Mouse (Mus musculus) kidney, postnatal 0 days (tissue): ENCODE results near the gene Krt84. TPM values are rescaled to one million over a fixed set of nuclear protein-coding genes. Genes with fewer than 3 reads are reported as not detected.

Experiments
- ATAC-seq: fragments of 200-750 bp; cut with Nextera tagmentation; replicated peaks from 2 replicates; pipeline ENCODE4 v1.8.0; 2017; ENCODE audit warnings: low read depth, moderate number of reproducible peaks, moderate TSS enrichment, moderate library complexity; ENCODE audit not compliant: low FRiP score
- DNase-seq: peaks from one replicate; pipeline ENCODE4 v3.0.0-alpha.2; 2016; ENCODE audit warnings: low spot score
- H3K27ac ChIP-seq: fragments of 300-500 bp; sonication (generic); 2 replicates; pipeline ENCODE4 v1.5.1; 2014; ENCODE audit warnings: mild to moderate bottlenecking
- H3K27me3 ChIP-seq: fragments of 300-500 bp; sonication (generic); 2 replicates; pipeline ENCODE4 v1.6.1; 2014; ENCODE audit warnings: low read length, mixed read lengths; ENCODE audit not compliant: insufficient read depth
- H3K36me3 ChIP-seq: fragments of 300-500 bp; sonication (generic); 2 replicates; pipeline ENCODE4 v1.6.1; 2014; ENCODE audit warnings: low read length, mixed read lengths; ENCODE audit not compliant: insufficient read depth
- H3K4me1 ChIP-seq: fragments of 300-500 bp; sonication (generic); replicated peaks from 2 replicates; pipeline ENCODE4 v1.6.1; 2014; ENCODE audit warnings: antibody characterized with exemption, low read length, mixed read lengths; ENCODE audit not compliant: insufficient read depth
- H3K4me2 ChIP-seq: fragments of 300-500 bp; sonication (generic); 2 replicates; pipeline ENCODE4 v1.6.1; 2014; ENCODE audit warnings: mild to moderate bottlenecking, low read length, moderate library complexity, mixed read lengths
- H3K4me3 ChIP-seq: fragments of 300-500 bp; sonication (generic); replicated peaks from 2 replicates; pipeline ENCODE4 v1.5.1; 2014; ENCODE audit warnings: low read depth, low read length
- H3K9ac ChIP-seq: fragments of 300-500 bp; sonication (generic); 2 replicates; pipeline ENCODE4 v1.6.1; 2014; ENCODE audit warnings: low read depth, low read length
- H3K9me3 ChIP-seq: fragments of 300-500 bp; sonication (generic); replicated peaks from 2 replicates; pipeline ENCODE4 v1.6.1; 2016; ENCODE audit warnings: low read length, inconsistent platforms, mixed read lengths
- CTCF ChIP-seq: IDR thresholded peaks from 2 replicates; pipeline ENCODE4 v1.5.1; 2016; ENCODE audit warnings: antibody characterized with exemption, low read depth, mild to moderate bottlenecking, moderate library complexity
- WGBS: fragments of 180-500 bp; shearing (Covaris S2); extraction: QIAGEN DNeasy Blood & Tissue Kit; methylation state at CpG from one replicate; pipeline ENCODE4 v1.1.7; 2014; 5-methylcytosine and 5-hydroxymethylcytosine counted together
- polyA plus RNA-seq: library from polyadenylated mRNA; unstranded; fragments of >200 nt; fragmentation: Nextera tagmentation; extraction: Ambion mirVana; gene quantifications from 2 replicates; pipeline ENCODE4 v1.2.1, GENCODE M21; 2015

The Krt84 gene
- polyA plus RNA-seq, 1 experiment from 2014 or later, result not detected

GRCm38 (mm10) chr15:101508247-101508646, 24.4 kb downstream of the Krt84 start:
- Histone ChIP-seq H3K9ac (no peak overlapping the region), H3K4me1 (no peaks in the 10 kb centered on the region; the same call in 1 of the 2 replicates), H3K9me3 (no peaks in the 10 kb centered on the region), H3K36me3 (no peaks in the 10 kb centered on the region), H3K4me3 (no peak overlapping the region), H3K4me2 (no peak overlapping the region), H3K27ac (no peak overlapping the region), H3K27me3 (no peaks in the 10 kb centered on the region)
- ATAC-seq (no peak), DNase-seq (peak; percentile 46)
- TF ChIP-seq CTCF, result no peak
- WGBS, result 29% methylated on average over 9 of the region's 9 CpGs

- ATAC-seq (no peak), DNase-seq (peak; percentile 23)
- Histone ChIP-seq H3K9ac (no peak overlapping the region), H3K4me2 (no peak overlapping the region), H3K9me3 (no peaks in the 10 kb centered on the region), H3K27me3 (no peaks in the 10 kb centered on the region), H3K27ac (no peak overlapping the region), H3K4me1 (no peaks in the 10 kb centered on the region; the same call in 1 of the 2 replicates), H3K4me3 (no peak overlapping the region), H3K36me3 (no peaks in the 10 kb centered on the region)
- no peak for TF ChIP-seq CTCF
- 23% methylated on average over 14 of the region's 14 CpGs for WGBS
Measured at GRCm38 (mm10) chr15:101506896-101507758, 25.5 kb downstream of the Krt84 start.

- H3K4me2 ChIP-seq, result no peak overlapping the region
- peak; percentile 73 for TF ChIP-seq CTCF
- H3K4me3 ChIP-seq, result no peak overlapping the region
- no peaks in the 10 kb centered on the region for H3K36me3 ChIP-seq
- H3K27ac ChIP-seq, result no peak overlapping the region
- no peaks in the 10 kb centered on the region for H3K9me3 ChIP-seq
- H3K9ac ChIP-seq, result no peak overlapping the region
- WGBS, result 81% methylated on average over 2 of the region's 2 CpGs
- DNase-seq, result peak; percentile 60
- ATAC-seq, result no peak
- no peaks in the 10 kb centered on the region for H3K27me3 ChIP-seq
- H3K4me1 ChIP-seq, result no peaks in the 10 kb centered on the region
Measured at GRCm38 (mm10) chr15:101497181-101497580, 35.4 kb downstream of the Krt84 start.

GRCm38 (mm10) chr15:101495266-101495665, 37.4 kb downstream of the Krt84 start:
- Histone ChIP-seq H3K27ac (no peak overlapping the region), H3K4me1 (no peaks in the 10 kb centered on the region), H3K36me3 (no peaks in the 10 kb centered on the region), H3K4me3 (no peak overlapping the region), H3K9ac (no peak overlapping the region), H3K27me3 (no peaks in the 10 kb centered on the region), H3K9me3 (no peaks in the 10 kb centered on the region), H3K4me2 (no peak overlapping the region)
- no peak for ATAC-seq
- no peak for DNase-seq
- WGBS, result 65% methylated on average over 8 of the region's 8 CpGs
- TF ChIP-seq CTCF, result no peak

- Histone ChIP-seq H3K27ac (no peak overlapping the region), H3K27me3 (no peaks in the 10 kb centered on the region), H3K9ac (no peak overlapping the region), H3K9me3 (no peaks in the 10 kb centered on the region), H3K4me2 (no peak overlapping the region), H3K4me1 (no peaks in the 10 kb centered on the region), H3K36me3 (no peaks in the 10 kb centered on the region), H3K4me3 (no peak overlapping the region)
- no peak for TF ChIP-seq CTCF
- 43% methylated on average over 1 of the region's 1 CpGs for WGBS
- no peak for DNase-seq
- ATAC-seq, result no peak
Measured at GRCm38 (mm10) chr15:101494203-101494602, 38.4 kb downstream of the Krt84 start.

- no peaks in the 10 kb centered on the region for H3K27me3 ChIP-seq
- H3K36me3 ChIP-seq, result no peaks in the 10 kb centered on the region
- ATAC-seq, result no peak
- H3K27ac ChIP-seq, result no peak overlapping the region
- 95% methylated on average over 6 of the region's 6 CpGs for WGBS
- H3K4me1 ChIP-seq, result no peaks in the 10 kb centered on the region
- H3K4me3 ChIP-seq, result no peak overlapping the region
- no peak for DNase-seq
- H3K9ac ChIP-seq, result no peak overlapping the region
- H3K9me3 ChIP-seq, result no peaks in the 10 kb centered on the region
- no peak overlapping the region for H3K4me2 ChIP-seq
- TF ChIP-seq CTCF, result no peak
Measured at GRCm38 (mm10) chr15:101493713-101494112, 38.9 kb downstream of the Krt84 start.
